Mouse (Mus musculus) thymus, adult 2 months (tissue): ENCODE measurements around the gene Polr1d. TPM values are rescaled to one million over a fixed set of nuclear protein-coding genes. Genes with fewer than 3 reads are reported as not detected.

Experiments
- DNase-seq: peaks from one replicate; pipeline ENCODE4 v3.0.0; 2021
- H3K27ac ChIP-seq: fragments of 200-500 bp; 2 replicates; pipeline ENCODE4 v1.5.1; 2012; ENCODE audit warnings: low read length, control low read depth; ENCODE audit not compliant: control insufficient read depth, insufficient read depth
- H3K27me3 ChIP-seq: fragments of 200-500 bp; 2 replicates; pipeline ENCODE4 v1.6.1; 2012; ENCODE audit warnings: mild to moderate bottlenecking, low read length, moderate library complexity, mixed read lengths; ENCODE audit not compliant: control insufficient read depth, insufficient read depth
- H3K36me3 ChIP-seq: fragments of 200-500 bp; 2 replicates; pipeline ENCODE4 v1.6.1; 2012; ENCODE audit warnings: mild to moderate bottlenecking, low read length, moderate library complexity; ENCODE audit not compliant: control insufficient read depth, insufficient read depth
- H3K4me1 ChIP-seq: fragments of 200-500 bp; replicated peaks from 2 replicates; pipeline ENCODE4 v1.6.1; 2012; ENCODE audit warnings: low read length; ENCODE audit not compliant: control insufficient read depth, insufficient read depth
- H3K4me3 ChIP-seq: fragments of 200-500 bp; 2 replicates; pipeline ENCODE4 v1.5.1; 2012; ENCODE audit warnings: mild to moderate bottlenecking, low read length, control low read depth, moderate library complexity; ENCODE audit not compliant: control insufficient read depth, insufficient read depth
- CTCF ChIP-seq: fragments of 200-500 bp; IDR thresholded peaks from 2 replicates; pipeline ENCODE4 v1.5.1; 2012; ENCODE audit warnings: mild to moderate bottlenecking, control low read depth, low read length, moderate library complexity, borderline replicate concordance; ENCODE audit not compliant: control insufficient read depth, poor library complexity, insufficient read depth; ENCODE audit errors: extremely low read depth
- POLR2A ChIP-seq: fragments of 200-500 bp; IDR thresholded peaks from 2 replicates; pipeline ENCODE4 v1.6.1; 2012; ENCODE audit warnings: mild to moderate bottlenecking, low read length, control low read depth, moderate library complexity; ENCODE audit not compliant: control insufficient read depth, poor library complexity, insufficient read depth; ENCODE audit errors: extremely low read depth
- WGBS: fragments of 180-500 bp; shearing (Covaris S2); methylation state at CpG from one replicate; pipeline ENCODE4 v1.1.7; 2018; 5-methylcytosine and 5-hydroxymethylcytosine counted together
- polyA plus RNA-seq: library from polyadenylated mRNA; depleted of rRNA; stranded (reverse); fragments of >200 nt; gene quantifications from 2 replicates; pipeline ENCODE4 v1.2.3, GENCODE M21; 2012

Gene Polr1d
- polyA plus RNA-seq, 1 experiment, result 55.1 TPM

DNA sequence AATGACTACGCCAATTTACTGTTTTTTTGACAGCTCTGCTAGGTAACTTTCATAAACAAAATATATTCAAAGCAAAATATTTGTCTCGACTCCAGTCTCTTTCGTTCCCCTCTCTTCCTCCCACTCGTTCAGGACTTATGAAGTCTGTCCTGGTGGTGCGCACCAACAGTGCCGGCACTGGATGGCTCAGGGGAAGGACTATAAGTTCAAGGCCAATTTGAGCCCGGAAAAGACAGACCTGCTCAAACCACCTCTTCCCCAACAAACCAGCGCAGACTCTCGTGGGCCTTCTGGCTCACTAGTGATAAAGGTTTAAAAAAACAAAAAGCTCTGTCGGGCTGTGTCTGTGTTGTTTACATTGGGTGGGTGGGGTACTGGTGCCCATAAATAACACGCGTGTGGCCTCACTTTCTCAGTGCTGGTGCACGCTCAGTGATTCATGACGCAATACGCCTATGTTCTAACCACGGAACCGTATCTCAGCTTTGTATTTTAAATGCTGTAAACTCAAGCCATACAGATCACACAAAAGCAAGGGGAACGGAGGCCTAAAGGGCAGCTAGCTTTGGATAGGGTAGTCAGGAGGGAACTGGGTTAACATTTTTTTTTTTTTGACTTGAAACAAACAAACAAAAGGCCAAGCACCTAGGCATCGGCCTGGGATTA lies 27.2 kb upstream of the Polr1d start:
- Histone ChIP-seq H3K36me3 (no peaks in the 10 kb centered on the region), H3K4me1 (peaks cover 18% of the 10 kb centered on the region), H3K4me3 (no peak overlapping the region), H3K27me3 (no peaks in the 10 kb centered on the region), H3K27ac (no peak overlapping the region)
- 93% methylated on average over 19 of the region's 19 CpGs for WGBS
- DNase-seq, result no peak
- TF ChIP-seq POLR2A (no peak), CTCF (no peak)

DNA sequence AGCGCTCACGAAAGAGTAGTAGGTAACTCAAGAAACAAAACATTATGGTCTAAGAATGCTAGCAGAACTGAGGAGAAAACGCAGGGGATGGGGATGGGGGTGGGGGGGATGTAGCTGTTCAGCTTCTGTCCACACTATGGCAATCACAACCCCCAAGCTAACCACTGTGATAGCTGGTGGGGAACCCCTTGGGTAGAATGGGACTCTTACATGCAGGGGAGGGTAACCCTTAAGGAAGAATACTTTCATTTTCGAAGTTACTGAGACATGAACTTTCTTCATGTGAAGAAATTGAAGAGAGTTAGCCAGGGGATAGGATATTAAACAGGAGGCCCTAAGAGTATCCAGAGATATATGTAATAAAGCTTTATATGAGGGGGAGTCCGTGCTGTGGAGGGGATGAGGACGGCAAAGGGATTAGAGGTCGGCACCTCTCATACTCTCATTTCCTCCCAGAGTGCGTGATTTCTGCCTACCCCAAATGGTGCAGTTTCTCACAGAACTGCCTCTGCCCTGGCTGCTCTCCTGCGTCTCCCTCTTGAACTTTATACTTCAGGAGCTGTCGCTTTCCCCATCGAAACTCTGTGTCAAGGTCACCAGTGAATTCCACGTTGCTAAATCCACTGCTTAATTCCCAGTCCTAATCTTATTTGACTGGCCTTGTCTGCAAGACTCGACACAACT lies 25.9 kb upstream of the Polr1d start:
- no peaks in the 10 kb centered on the region for H3K36me3 ChIP-seq
- peak overlapping the region; percentile 66; the same call in 1 of the 2 replicates for H3K27ac ChIP-seq
- peak overlapping the region; percentile 33 for H3K4me3 ChIP-seq
- TF ChIP-seq POLR2A (no peak), CTCF (no peak)
- 25% methylated on average over 13 of the region's 13 CpGs for WGBS
- H3K27me3 ChIP-seq, result no peaks in the 10 kb centered on the region
- DNase-seq, result no peak
- H3K4me1 ChIP-seq, result peaks cover 16% of the 10 kb centered on the region

DNA sequence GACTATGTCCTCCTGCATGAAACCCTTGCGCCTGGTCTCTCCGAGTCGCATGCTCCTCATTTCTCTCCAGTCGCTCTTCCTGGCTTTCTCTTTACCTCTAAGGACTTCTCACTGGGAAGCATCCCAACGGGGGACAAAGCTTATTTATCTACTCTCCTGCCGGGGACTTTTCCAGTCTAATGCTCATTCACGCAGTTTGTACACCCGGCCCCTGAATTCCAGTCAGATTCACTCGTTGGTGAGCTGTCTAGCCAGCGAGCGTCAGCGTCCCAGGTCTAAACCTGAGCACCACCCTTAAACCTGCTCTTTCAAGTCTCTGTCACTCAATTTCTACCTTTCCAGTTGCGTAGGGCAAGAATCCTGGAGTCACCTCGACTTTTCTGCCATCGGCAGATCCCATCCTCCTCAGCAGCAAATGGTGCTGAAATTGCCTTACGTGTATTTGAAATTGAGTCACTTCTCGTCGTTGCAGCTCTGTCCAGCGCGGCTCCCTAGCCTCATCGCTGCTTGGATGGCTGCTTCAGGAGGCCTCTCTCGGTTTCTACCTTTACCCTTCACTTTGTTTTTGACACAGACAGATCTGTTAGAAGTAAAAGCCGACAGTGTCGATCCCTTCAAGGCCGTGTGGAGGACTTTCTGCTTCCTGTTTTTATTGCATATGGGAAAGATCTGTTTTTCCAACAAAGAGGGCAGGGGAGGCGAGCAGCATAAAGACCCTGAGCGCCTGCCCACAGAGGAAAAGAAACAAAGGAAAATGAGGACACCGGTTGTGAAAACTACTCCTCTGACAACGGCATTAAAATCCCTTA lies 25.1 kb upstream of the Polr1d start:
- H3K4me1 ChIP-seq, result peaks cover 14% of the 10 kb centered on the region
- WGBS, result 82% methylated on average over 29 of the region's 29 CpGs
- no peak overlapping the region for H3K4me3 ChIP-seq
- TF ChIP-seq POLR2A, result no peak
- TF ChIP-seq CTCF, result no peak
- no peak for DNase-seq
- H3K36me3 ChIP-seq, result no peaks in the 10 kb centered on the region
- H3K27ac ChIP-seq, result peak overlapping the region; percentile 66; the same call in 1 of the 2 replicates
- H3K27me3 ChIP-seq, result no peaks in the 10 kb centered on the region

DNA sequence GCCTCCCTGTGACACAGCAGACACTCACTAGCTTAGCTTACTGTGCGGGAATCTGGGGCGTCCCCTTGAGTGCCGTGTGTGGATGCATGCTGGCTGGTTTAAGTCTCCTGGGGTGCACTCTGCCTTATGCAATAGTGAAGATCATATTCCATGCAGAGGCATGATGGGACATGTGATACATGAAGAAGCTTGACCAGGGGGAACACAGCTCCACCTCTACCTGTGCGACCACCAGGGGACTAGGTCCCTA lies 24.6 kb upstream of the Polr1d start:
- Histone ChIP-seq H3K4me3 (no peak overlapping the region), H3K4me1 (peaks cover 14% of the 10 kb centered on the region), H3K36me3 (no peaks in the 10 kb centered on the region), H3K27me3 (no peaks in the 10 kb centered on the region), H3K27ac (no peak overlapping the region)
- no peak for TF ChIP-seq CTCF
- no peak for TF ChIP-seq POLR2A
- 93% methylated on average over 4 of the region's 4 CpGs for WGBS
- DNase-seq, result no peak

DNA sequence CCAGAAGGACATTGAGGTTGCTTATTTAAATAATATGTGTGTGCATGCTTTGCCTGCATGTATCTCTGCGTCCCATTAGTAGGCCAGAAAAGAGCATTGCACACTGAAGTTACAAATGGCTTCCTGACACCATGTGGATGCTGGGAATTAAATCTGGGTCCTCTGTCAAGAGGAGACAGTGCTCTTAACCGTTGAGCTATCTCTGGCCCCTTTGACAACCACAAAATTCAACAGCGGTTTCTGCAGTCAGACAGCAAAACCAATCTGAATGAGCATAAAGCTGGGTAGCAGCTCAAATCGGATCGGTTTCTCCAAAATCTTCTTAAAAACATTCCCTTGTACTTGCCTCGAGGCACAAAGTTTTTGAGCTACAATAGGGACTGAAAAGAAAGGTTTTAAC lies 23.8 kb upstream of the Polr1d start:
- no peak overlapping the region for H3K27ac ChIP-seq
- no peaks in the 10 kb centered on the region for H3K36me3 ChIP-seq
- no peak for DNase-seq
- no peak overlapping the region for H3K4me3 ChIP-seq
- no peaks in the 10 kb centered on the region for H3K27me3 ChIP-seq
- TF ChIP-seq POLR2A (no peak), CTCF (no peak)
- peaks cover 14% of the 10 kb centered on the region for H3K4me1 ChIP-seq
- 79% methylated on average over 6 of the region's 6 CpGs for WGBS

DNA sequence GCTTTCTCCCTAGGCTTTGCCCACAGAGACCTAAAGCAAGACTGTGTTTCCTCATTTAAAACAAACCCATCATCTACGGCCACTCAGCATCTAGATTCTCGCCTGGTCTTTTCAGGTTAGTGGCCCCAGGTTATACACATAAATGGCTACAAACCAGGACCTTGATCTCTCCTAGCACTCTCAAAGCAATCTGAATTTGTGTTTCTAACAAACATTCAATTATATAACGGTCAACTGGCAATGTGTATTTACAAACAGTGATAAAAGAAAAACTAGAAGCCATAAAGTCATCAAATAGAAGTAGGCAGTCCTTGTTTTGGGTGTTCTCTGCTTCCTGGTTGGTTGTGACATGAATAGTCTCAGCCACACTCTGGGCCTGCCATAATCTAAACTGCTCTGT lies 23.4 kb upstream of the Polr1d start:
- DNase-seq, result no peak
- Histone ChIP-seq H3K27me3 (no peaks in the 10 kb centered on the region), H3K27ac (no peak overlapping the region), H3K4me3 (no peak overlapping the region), H3K36me3 (no peaks in the 10 kb centered on the region), H3K4me1 (peaks cover 14% of the 10 kb centered on the region)
- TF ChIP-seq CTCF, result no peak
- no peak for TF ChIP-seq POLR2A
- WGBS, result 94% methylated on average over 3 of the region's 3 CpGs

DNA sequence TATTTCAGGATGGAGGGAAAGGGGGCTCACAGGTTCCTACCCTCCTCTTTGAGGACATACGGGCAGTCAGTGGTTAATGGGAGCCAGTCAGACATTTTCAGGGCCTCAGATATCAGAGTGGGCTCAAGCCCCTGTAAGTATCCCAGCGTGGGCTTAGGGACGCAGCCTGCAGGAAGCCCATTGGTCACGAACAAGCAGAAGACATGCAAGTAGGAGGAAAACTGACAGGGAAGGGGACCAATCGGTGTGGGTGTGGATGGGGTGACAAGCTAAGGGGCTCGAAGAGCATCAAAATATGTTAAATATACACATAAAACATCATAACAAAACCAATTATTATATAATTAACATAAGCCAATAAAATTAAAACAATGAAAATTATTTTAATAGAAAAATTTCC lies 22.5 kb upstream of the Polr1d start:
- Histone ChIP-seq H3K27ac (no peak overlapping the region), H3K4me1 (peaks cover 16% of the 10 kb centered on the region), H3K4me3 (no peak overlapping the region), H3K36me3 (no peaks in the 10 kb centered on the region), H3K27me3 (no peaks in the 10 kb centered on the region)
- TF ChIP-seq POLR2A (no peak), CTCF (no peak)
- no peak for DNase-seq
- 96% methylated on average over 6 of the region's 6 CpGs for WGBS
